Mouse (Mus musculus) forelimb bud, embryonic 11.5 days (tissue): ENCODE data around the gene Ptprh.

ENCODE experiments used
- DNase-seq: peaks from one replicate; pipeline ENCODE4 v3.0.0-alpha.2; 2012; ENCODE audit warnings: low read depth, low spot score

The Ptprh gene

DNA sequence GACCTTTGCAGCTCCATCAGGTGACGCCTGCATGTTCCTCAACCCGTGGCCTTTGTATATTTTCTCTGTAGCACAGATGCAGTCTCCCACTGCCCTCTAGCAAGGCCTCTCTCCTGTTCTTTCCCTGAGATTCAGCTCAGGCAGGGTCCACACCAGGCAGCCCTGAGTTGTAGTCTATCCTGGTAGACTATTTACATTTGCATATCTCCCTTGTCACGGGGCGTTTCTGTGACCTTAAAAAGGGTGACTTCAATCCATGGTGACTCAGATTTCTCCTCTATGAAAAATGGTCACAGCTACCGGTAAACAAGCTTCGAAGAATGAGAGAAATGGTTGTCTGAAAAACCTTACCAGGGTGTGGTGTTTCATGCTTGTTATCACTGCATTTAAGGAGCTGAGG, at the start of gene Ptprh:
Gene Ptprh, minus strand, starts transcription at position 169 of the 400 bp plus-strand sequence.
- DNase-seq, result no peak

DNA sequence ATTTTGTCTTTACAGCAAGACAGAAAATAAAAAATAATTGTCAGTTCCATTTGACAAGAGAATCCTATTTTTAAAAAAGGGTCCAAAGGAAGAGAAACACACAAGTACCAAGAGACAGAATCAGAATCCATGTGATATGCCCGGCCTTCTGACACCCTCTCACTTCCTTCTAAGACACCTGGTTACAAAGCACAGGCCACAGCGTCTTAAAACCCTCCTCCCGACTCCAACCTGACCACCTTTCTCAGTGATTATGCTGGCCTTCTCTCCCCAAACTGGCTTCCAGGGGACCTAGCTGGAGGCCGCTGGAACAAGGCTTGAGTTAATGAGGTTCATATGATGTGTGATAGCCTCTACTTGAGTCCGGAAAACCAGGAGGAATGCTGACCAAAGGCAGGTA, 49.5 kb upstream of the Ptprh start:
- DNase-seq, result no peak

DNA sequence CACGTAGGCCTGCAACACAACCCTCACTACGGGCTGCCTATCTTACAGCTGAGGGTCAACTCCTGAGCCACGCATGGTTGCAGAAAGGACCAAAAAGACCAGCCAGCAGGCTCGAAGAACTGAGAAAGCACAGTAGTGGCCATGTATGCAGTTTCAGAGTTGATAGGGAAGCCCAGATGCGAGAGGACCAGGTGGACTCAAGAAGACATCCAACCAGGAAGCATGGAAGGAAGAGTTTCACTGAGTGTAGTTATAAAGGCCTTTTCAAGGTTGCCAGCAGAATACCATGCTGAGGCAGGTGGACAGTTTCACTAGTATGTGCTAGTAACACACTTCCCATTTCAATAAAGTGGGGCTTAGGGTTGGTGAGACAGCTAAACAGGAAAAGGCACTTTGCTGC, 48.9 kb upstream of the Ptprh start:
- DNase-seq, result no peak

- no peak for DNase-seq
Measured at GRCm38 (mm10) chr7:4651581-4651980, 47.7 kb upstream of the Ptprh start.

DNA sequence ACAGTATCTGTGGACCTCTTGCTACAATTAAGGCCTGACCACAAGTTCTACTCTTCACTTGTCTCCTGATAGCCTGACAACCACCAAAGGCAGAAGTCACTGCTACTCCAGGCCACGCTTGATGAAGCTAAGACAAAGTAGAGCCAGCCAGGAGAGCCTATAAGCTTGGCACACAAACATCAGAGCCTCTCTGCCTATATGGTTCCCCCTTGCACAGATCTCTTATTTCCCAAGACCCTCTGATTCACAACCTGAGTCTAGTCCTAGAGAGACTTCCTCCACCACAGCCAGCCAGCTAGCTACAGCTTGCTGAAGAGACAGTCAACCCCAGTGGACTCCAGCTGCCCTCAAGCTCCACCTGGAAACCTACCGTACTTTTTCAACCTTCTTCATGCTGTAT, 44.2 kb upstream of the Ptprh start:
- no peak for DNase-seq

- DNase-seq, result no peak
Measured at GRCm38 (mm10) chr7:4647291-4647690, 43.5 kb upstream of the Ptprh start.

DNA sequence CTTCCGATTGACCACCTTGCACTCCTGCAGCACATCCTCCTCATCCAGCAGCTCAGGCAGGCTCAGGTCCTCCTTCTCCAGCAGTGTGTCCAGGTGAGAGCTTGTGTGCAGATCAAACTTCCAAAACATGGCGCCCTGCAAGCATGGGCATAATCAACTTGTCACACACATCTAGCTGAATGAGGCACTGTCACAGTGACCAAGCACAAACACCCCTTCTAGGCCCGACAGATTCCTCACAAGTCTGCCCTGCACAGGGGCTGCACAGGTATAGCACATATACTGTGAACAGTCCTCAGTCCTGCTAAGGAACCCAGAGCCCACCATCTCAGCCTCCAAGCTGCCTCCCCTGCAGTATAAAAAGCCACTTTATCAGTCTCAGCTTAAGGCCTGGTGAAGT, 43.0 kb upstream of the Ptprh start:
- no peak for DNase-seq

DNA sequence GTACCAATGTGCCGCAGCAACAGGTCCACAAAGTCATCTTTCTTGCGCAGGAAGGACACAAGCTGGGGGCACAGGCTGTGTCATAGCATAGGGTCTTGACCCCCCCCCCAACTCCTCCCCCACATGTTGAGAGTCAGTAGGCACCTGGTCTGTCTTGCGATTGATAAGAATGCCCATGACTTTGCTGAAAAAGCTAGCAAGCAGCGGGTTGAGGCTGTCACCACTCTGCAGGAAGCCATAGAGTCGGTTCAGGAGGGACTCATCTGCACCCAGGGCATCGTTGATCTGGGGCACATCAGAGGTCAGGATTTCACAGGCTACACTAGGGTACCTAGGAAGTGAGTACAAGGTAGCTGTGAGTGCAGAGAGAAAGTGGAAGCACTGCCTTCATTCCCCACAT, 39.4 kb upstream of the Ptprh start:
- DNase-seq, result no peak

DNA sequence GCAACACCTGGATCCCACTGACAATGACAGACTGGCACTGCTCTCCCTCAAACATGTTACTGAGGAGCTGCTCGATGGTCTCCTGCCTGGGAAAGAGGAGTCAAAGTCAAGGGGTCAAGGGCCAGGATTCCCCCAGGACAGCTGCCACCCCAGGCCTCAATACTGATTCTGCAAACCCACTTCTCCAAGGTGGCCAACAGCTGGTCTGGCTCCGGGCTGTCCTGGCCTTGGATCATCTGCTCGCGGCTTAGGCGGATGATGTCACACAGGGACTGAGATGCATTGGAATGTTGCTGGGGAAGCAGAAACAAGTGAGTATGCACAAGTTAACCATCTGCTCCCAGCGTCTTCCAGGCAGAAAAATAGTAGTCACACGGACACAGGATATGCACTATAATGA, 38.1 kb upstream of the Ptprh start:
- no peak for DNase-seq

GRCm38 (mm10) chr7:4641155-4641554, 37.3 kb upstream of the Ptprh start:
- no peak for DNase-seq

GRCm38 (mm10) chr7:4636179-4636578, 32.3 kb upstream of the Ptprh start:
- no peak for DNase-seq

DNA sequence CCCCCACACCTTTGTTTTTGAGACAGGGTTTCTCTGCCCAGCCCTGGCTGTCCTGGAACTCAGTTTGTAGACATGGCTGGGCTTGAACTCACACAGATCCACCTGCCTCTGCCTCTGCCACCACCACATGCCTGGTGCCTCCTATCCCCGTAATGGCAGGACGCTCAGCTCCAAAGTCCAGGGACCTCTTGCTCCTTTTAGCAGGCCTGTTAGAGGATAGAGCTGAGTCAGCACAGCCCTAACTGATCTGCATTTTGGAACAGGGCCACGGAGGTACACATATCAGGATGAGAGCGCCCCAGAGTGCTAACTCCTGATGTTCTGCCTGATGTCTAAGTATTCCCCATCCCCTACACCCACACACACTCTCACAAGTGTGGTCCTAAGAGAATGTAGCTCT, 27.2 kb upstream of the Ptprh start, which contains the start of gene Tmem86b:
Gene Tmem86b, minus strand, starts transcription at position 392 of the 400 bp plus-strand sequence.
- DNase-seq, result no peak

DNA sequence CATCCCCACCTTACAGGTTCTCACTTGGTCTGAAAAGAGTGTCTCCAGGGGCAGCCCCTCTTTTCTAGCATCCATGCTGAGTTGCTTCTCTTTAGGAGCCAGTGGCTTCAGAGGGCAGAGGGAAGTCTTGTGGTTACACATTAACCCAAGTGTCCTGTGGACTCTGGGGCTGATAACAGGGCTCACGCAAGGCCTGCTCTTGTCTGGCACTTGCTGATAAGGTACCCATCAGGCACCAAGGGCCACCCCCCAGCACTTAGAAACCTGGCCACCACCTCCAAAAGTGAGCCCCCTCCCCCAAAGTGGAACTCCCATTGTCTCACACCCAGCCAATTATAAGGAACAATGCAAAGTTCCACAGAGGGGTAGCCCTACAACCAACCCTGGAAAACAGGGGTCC, 26.4 kb upstream of the Ptprh start:
- no peak for DNase-seq

DNA sequence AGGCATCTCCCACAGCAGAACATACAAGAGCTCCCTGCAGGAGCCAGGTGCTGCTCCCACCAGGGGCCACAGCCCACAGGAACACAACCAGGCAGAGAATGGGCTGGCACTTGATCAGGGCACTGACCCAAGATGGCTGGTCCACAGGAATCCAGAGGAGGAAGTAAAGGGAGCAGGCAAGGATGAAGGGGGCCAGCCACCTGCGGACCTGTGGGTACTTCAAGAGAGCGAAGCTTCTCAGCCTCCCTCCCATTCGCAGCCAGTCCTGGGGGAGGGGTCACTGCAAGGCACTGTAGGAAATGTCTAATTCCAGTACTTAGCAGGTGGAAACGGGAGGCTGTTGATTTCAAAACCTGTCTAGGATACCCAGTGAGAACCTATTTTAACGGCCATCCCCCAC, 25.7 kb upstream of the Ptprh start:
- no peak for DNase-seq

DNA sequence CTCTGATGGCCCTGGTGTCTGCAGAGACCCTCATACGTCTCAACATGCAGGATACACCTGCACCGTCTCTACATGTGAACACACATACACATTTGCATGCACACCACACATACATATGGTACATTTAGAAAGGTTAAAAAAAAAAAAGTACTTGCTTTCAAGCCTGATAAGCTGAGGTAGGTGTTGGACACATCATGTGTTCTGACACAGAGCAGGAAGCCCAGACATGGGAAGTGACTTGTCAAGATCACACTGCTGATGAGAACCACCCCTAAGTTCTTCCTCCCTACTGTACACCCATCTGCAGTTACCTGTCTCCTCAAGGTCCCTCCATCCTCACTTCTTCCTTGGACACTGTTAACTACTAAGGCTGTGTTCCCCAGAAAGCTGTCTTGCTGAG, 22.1 kb upstream of the Ptprh start:
- DNase-seq, result no peak

DNA sequence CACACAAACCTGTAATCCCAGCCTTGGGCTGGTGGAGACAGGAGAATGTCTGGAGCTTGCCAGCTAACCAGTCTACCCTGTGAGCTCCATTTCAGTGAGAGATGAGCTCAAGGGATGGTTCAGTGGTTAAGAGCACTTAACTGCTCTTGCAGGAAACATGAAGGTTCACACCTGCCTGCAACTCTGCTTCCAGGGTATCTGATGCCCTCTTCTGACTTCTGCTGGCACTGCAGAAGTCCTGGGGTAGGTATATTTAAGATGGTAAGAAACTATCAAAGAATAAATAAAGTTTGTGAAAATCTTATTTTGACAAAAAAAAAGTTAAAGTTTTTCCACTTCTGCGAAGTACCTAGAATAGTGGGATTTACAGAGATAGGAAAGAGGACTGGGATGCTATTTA, 20.5 kb upstream of the Ptprh start:
- no peak for DNase-seq

GRCm38 (mm10) chr7:4623544-4624189, 19.8 kb upstream of the Ptprh start:
- peak; percentile 23 for DNase-seq

- peak; percentile 82 for DNase-seq
Measured at GRCm38 (mm10) chr7:4619979-4620378, 16.1 kb upstream of the Ptprh start.

GRCm38 (mm10) chr7:4613740-4614403, 10.0 kb upstream of the Ptprh start:
- no peak for DNase-seq

DNA sequence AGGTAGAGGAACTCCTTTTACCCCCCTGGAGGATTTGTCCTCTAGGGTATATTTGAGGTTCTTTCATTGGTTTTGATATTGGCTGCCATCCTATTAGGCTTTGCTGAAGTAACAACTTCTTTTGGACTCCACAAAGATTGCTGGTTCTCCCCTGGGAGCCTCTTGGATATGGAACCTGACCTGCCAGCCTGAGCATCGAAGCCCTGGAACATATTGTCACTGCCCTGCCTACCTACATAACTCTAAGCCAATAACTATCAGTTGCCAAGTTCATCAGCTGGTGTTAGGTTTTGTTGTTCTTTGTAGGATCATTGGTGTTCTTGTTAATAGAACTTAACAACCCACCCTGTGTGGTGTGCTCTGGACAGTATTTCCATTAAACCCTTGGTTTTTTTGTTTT, 9.1 kb upstream of the Ptprh start:
- no peak for DNase-seq

DNA sequence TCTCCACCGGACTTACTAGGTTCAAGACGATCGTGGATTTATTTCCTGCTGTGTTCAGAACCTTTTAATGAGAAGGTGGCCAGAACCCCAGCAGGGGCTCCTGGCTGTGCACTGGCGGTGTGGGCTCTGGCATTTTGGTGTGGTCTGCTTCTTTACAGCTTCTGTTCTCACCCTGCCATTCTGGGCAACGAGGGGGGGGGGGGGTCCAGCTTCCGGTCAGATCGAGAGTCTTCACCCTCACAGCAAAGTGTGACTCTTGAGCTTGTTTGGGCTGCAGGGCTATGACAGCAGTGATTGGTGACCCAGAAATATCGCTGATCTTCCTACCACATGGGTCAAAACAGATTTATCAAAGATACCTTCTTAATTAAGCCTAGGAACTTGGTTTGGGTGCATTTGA, 8.5 kb upstream of the Ptprh start:
- no peak for DNase-seq

- DNase-seq, result no peak
Measured at GRCm38 (mm10) chr7:4611921-4612341, 8.1 kb upstream of the Ptprh start.

GRCm38 (mm10) chr7:4611511-4611910, 7.7 kb upstream of the Ptprh start:
- no peak for DNase-seq

DNA sequence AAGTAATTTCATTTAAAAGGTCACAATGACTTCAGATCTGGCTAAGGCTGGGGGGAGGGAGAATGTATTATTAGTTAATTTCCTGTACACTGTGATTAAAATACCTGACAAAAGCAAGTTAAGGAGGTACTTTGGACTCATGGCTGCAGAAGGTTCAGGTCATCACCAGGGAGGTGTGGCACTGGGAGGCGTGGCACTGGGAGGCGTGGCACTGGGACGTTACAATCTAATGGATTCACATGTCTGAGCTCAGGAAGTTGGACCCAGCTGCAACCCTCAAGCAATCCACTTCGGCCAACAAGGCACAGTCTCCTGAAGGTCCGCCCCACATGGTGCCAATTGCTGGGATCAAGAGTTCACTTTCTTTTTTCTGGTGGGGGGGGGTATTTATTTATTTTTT, 4.2 kb upstream of the Ptprh start:
- no peak for DNase-seq
